Mouse (Mus musculus): ENCODE measurements around the gene Sgpp1.

The Sgpp1 gene

GRCm38 (mm10) chr12:75721006-75721405 lies 14.5 kb downstream of the Sgpp1 start:
- TF ChIP-seq GATA4 (IDR thresholded peaks at IDR 0.05; ENCODE audit: insufficient replicate concordance, low read length) = no peak

- TF ChIP-seq GATA4 (IDR thresholded peaks at IDR 0.05; ENCODE audit: insufficient replicate concordance, low read length) = no peak
Measured at GRCm38 (mm10) chr12:75713596-75713995, 21.9 kb downstream of the Sgpp1 start.

GRCm38 (mm10) chr12:75710596-75711376 lies 24.7 kb downstream of the Sgpp1 start:
- TF ChIP-seq GATA4 (IDR thresholded peaks at IDR 0.05; ENCODE audit: insufficient replicate concordance, low read length) = no peak

GRCm38 (mm10) chr12:75709506-75709905 lies 26.0 kb downstream of the Sgpp1 start:
- TF ChIP-seq GATA4 (IDR thresholded peaks at IDR 0.05; ENCODE audit: insufficient replicate concordance, low read length) = no peak

GRCm38 (mm10) chr12:75706670-75707069 lies 28.9 kb downstream of the Sgpp1 start:
- TF ChIP-seq GATA4 (IDR thresholded peaks at IDR 0.05; ENCODE audit: insufficient replicate concordance, low read length) = no peak

- no peak for TF ChIP-seq GATA4 (IDR thresholded peaks at IDR 0.05; ENCODE audit: insufficient replicate concordance, low read length)
Measured at GRCm38 (mm10) chr12:75702739-75703122, 32.8 kb downstream of the Sgpp1 start.

GRCm38 (mm10) chr12:75702084-75702738 lies 33.3 kb downstream of the Sgpp1 start:
- no peak for TF ChIP-seq GATA4 (IDR thresholded peaks at IDR 0.05; ENCODE audit: insufficient replicate concordance, low read length)

GRCm38 (mm10) chr12:75701173-75702083 lies 34.1 kb downstream of the Sgpp1 start:
- no peak for TF ChIP-seq GATA4 (IDR thresholded peaks at IDR 0.05; ENCODE audit: insufficient replicate concordance, low read length)

GRCm38 (mm10) chr12:75698692-75699091 lies 36.8 kb downstream of the Sgpp1 start:
- TF ChIP-seq GATA4 (IDR thresholded peaks at IDR 0.05; ENCODE audit: insufficient replicate concordance, low read length) = no peak

GRCm38 (mm10) chr12:75689003-75689402 lies 46.5 kb downstream of the Sgpp1 start:
- no peak for TF ChIP-seq GATA4 (IDR thresholded peaks at IDR 0.05; ENCODE audit: insufficient replicate concordance, low read length)

- no peak for TF ChIP-seq GATA4 (IDR thresholded peaks at IDR 0.05; ENCODE audit: insufficient replicate concordance, low read length)
Measured at GRCm38 (mm10) chr12:75687314-75687713, 48.2 kb downstream of the Sgpp1 start.

GRCm38 (mm10) chr12:75683598-75683997 lies 51.9 kb downstream of the Sgpp1 start:
- TF ChIP-seq GATA4 (IDR thresholded peaks at IDR 0.05; ENCODE audit: insufficient replicate concordance, low read length) = no peak

- no peak for TF ChIP-seq GATA4 (IDR thresholded peaks at IDR 0.05; ENCODE audit: insufficient replicate concordance, low read length)
Measured at GRCm38 (mm10) chr12:75682842-75683241, 52.7 kb downstream of the Sgpp1 start.

- TF ChIP-seq GATA4 (IDR thresholded peaks at IDR 0.05; ENCODE audit: insufficient replicate concordance, low read length) = no peak
Measured at GRCm38 (mm10) chr12:75681101-75681500, 54.4 kb downstream of the Sgpp1 start.

- TF ChIP-seq GATA4 (IDR thresholded peaks at IDR 0.05; ENCODE audit: insufficient replicate concordance, low read length) = no peak
Measured at GRCm38 (mm10) chr12:75678393-75678792, 57.1 kb downstream of the Sgpp1 start.

Data from liver, adult (tissue).